Mouse (Mus musculus) inflammation-experienced regulatory T-cells, adult 6 months (primary cell): ENCODE measurements around the gene Tmem41b. TPM values are rescaled to one million over a fixed set of nuclear protein-coding genes. Genes with fewer than 3 reads are reported as not detected.
"Not testable (repeated sequence)": the region's sequence is repeated elsewhere in the genome, so short reads cannot be mapped to it uniquely, and the experiment has no call there.

Experiments
- ATAC-seq: one replicate; pipeline ENCODE4 v1.8.0; 2017
- polyA plus RNA-seq, 3 experiments: library from polyadenylated mRNA; unstranded; fragments of 100-300 nt; shearing (Covaris generic); gene quantifications; one replicate each; pipeline ENCODE4 v1.2.1; 2017

The Tmem41b gene
- polyA plus RNA-seq: 10 to 100 TPM; 32.8 to 38.3 (median 38.2) TPM

DNA sequence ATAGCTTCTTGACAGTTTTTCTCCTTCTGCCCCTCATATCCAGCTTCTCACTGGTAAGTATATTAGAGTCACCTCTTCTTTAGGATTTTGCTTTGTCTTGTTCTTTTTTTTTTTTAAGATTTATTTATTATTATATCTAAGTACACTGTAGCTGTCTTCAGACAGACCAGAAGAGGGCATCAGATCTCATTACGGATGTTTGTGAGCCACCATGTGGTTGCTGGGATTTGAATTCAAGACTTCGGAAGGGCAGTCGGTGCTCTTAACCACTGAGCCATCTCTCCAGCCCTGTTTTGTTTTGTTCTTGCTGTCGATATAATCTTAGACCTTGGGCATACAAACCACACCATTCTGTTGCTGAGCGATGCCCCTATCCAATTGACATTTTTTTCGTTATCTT is at the start of gene Tmem41b:
Tmem41b (minus strand) TSS at position 155 of the 400 bp plus-strand sequence.
- ATAC-seq: peak; percentile 4

DNA sequence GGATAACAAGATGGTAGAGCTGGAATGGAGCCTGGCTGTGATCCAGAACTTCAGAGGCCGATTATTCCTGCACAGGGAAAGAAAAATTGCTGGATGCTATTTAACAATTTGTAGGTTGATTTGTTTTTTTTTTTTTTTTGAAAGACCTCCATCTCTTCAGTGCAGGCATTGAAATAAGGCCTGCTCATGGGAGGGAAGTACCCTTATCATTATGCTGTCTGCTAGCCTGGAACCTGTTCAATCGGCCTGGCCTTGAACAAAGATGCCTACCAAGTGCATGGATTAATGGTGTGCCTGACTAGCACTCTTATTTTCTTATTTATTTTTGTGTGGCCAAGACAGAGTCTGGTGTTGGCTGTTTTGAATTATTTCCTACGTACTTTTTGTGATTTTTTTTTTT is 43.6 kb upstream of the Tmem41b start:
- ATAC-seq: no peak

DNA sequence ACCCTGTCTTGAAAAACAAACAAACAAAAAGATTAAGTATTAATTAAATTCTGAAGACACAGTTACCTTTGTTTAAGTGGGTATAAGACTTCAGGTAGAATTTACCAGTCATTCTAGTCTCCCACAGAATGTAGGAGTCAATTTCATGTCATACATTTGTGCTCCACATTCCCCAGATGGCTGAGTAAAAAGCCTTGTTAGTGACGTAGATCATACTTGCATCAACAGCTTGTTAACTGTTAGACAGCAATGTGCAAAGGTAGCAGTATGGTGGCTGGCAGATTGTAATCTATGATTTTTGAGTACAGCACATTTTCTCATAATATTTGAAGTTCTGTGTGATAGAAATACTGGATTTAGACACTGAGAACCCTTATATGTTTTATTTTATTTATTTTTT is 42.1 kb upstream of the Tmem41b start:
- no peak for ATAC-seq

DNA sequence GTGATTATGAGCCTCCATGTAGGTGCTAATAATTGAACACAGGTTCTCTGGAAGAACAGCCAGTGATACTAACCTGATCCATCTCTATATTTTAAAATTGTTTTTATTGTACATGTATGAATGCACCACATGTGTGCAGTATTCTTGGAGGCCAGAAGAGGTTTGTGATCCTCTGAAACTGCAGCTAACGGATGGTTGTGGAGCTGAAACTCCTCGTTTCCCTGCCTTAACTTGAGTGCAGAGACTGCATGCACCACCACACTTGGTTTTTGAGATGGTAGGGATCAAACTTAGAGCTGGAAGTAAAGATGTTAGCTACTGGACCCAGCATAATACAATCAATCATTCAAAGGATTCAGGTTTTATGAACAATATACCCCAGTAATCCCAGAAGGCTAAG is 39.9 kb upstream of the Tmem41b start:
- no peak for ATAC-seq

DNA sequence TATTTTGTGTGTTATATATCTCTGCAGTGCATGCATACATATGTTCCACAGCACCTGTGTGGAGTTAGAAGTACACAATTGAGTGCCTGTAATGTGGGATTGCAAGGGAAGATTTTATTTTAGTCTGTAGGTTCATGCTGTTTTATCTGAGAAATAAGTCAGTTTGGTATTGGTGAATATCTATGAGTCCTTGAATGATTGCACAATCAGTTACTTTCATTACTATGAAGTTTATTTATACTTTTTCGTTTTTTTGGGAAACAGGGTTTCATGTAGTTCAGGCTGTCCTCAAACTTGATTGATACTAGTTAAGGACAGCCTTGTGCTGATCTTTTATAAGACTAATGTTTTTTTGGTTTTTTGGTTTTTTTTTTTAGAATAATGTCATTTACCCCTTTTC is 36.8 kb upstream of the Tmem41b start:
- no peak for ATAC-seq

DNA sequence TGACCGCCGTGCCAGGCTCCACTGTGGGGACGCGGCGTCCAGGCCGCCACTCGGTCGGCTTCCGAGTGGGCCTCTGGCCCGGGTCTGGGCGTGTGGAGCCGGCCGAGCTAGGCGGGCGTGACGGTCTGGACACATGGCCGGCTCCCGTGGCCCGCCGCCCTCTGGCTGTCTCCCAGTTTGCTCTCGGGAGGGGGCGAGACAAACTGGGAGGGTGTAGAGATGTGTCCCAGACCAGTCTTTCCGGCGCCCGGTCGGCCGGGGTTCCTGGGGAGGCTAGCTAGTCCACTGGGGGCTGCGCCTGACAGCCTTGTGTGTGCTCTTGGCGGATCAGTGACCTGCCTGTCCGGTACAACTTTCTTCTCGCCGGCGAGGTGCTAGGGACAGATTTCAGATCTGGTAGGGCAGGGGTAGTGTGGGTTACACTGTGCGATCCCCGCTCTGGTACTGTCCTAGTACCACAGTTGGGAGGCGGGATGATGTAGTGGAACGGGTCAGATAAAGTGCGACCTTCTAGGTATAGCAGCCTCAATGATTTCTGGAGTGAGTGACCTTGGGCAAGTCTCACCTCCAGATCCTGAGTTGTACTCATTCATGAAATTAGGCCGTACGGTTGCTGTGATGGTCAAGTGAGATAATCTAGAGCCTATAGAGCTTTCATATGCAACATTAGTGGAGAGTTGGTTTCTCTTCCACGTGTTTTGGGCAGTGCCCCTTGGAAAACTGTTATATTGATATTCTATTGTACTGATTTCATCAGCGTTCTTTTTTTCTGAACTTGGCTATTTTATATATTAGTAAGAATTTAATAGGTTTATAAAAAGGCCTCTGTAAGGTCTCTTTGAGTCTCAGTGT is 32.1 kb upstream of the Tmem41b start:
- peak; percentile 23 for ATAC-seq

DNA sequence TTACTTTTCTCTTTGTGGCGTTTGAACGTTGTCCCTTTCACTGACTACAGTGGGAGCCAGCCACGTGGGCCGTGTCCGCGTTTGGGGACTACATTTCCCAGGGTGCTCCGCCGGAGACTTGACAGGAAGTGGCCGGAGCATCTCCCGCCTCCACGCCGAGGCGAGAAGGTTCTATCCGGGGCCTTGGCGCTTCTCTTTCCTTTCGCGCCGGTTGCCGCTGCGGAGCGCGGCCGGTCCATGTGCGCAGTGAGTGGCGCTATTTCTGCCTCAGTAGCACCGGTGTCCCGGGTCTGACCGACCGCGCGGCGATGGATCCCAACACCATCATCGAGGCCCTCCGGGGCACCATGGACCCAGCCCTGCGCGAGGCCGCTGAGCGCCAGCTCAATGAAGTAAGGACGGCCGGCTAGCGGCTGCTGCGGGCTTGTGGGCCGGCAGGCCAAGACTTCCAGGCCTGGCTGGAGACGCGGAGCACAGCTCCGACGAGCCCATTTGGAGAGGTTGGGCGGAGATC is 31.4 kb upstream of the Tmem41b start, which contains the start of gene Ipo7:
Ipo7 (plus strand) TSS at position 158 of the 514 bp plus-strand sequence.
- peak; percentile 98 for ATAC-seq

DNA sequence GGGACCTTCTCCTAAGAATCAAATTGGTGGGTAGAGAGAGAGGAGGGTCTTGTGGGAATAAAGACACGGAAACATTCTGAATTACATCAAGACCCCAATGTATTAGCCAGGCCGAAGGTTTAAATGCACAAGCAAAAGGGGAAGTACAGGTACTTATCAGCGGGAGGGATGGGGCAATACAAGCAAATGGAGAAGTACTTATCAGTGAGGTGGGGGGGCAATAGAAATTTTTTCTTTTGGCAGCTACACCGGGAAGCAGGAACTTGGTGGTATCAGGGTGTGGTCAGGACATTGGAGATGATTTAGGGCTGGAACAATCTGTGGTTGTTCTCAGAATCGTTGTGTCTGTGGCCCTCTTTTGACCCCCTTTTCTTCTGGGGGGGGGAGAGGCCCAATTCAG is 27.5 kb upstream of the Tmem41b start:
- ATAC-seq: no peak

DNA sequence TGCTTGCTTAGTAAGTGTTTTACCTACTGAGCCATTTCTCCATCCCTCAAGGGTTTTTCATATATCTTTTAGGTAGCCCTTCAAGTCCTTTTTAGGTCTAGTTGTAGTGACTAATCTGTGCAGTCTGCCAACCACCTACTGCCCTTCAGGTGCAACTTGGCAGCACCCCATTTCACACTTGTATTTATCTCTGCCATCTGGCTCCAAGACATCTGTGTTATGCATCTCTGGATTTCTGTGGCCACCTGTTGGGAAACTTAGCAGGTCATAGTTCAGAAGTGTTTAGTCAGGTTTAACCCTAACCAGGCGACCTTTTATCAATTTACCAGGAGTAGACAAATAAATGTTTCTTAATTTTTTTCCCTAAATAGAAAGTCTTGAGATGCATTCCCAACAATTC is 24.7 kb upstream of the Tmem41b start:
- no peak for ATAC-seq

DNA sequence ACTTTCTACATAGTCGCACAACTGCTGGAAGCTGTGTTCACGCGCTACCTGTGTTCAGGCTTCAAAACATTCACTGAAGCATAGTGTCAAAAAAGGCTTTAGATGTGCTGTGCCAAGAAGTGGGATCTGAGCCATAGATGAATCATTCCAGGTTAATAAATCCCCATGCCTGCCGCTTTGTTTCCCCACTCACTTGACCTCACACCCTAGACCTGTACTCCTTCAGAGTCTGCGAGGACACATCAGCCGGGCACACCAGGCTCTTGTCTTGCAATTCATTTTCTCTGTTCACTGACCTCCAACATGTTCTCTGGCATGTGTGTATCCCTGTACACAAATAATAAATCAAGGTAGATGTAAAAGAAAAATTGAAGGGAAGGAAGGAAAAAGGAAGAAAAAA is 22.4 kb upstream of the Tmem41b start:
- no peak for ATAC-seq

DNA sequence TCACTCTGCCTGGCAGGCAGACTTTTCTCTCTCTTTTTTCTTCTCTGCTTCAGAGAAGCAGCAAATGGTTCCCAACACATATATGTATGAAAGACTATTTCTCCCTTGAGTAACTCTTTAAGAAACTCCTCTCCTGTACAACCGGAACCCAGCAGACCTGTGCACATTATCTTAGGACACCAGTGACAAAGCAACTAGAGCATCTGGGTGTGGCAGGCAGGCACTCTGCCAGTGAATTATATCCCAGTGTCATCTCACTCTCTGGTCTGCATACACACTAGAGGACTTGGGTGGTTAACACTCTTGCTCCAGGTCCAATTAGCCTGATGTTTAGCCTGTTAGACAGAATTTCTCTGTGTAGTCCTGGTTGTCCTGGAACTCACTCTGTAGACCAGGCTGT is 21.8 kb upstream of the Tmem41b start:
- ATAC-seq: no peak

DNA sequence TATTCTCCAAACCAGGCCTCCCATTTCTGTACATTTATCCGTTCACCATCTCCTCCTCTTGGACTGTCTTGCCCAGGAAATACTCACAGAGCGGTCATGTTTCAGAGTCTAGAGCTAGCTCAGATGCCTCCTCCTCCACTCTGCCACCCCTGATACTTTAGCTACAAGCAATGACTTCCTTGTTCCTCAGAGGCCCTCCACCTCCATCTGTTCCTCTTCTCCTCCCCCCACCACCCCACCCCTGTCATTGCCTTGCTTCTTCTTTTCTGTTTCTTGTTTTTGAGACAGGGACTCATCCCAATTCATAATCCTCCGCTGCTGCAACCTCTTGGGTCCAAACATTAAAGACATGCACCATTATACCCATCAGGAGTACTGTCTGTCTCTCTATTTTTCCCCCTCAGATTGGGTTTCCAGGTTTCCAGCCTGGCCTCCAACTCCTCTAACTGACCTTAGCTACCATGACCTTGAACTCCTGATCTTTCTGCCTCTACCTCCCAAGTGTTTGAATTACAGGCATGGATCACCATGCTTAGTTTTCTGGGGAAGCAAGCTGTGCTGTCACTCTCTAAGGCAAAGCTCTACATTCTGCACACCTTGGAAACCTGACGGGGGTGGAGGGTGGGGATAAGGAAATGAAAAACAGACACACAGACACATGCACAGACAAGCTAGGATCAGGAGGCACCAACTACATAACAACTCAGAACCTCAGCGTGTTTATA is 19.9 kb upstream of the Tmem41b start:
- ATAC-seq: no peak

DNA sequence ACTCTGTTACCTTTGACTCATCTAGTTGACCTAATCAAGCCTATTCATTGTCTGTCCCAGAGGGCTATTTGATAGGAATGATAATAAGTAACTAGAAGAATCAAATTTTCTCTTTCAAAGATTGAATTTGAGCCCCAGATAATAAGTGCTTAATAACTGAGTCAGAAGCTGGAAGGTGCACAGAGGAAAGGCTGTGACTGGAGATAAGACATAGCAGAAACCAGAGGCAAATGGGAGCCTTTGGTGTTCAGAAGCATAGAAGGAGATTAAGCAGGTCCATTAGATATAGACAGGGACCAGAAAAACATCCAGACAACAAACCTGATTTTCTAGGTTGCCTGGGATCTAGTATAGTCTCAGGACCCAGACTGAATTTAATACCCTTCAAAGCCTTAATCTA is 19.2 kb upstream of the Tmem41b start:
- ATAC-seq: no peak

DNA sequence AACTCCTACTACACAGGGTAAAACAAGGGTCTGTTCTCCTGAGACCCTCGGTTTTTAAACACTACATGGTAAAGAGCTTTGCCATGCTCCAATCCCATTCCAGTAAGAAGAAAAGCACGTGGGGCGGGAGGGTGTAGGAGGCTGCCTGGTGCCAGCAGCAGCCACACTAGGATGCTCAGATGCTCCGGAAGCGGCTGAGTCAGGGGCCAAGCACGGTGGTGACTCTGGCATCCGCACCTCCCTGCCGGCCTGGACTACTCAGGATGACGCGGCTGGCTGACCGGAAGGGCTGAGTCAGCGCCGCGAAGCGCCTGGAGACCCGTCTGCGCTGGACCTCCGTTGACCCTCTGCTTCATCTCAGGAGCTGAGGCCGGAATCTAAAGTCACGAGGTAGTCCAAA is 16.2 kb upstream of the Tmem41b start:
- no peak for ATAC-seq

DNA sequence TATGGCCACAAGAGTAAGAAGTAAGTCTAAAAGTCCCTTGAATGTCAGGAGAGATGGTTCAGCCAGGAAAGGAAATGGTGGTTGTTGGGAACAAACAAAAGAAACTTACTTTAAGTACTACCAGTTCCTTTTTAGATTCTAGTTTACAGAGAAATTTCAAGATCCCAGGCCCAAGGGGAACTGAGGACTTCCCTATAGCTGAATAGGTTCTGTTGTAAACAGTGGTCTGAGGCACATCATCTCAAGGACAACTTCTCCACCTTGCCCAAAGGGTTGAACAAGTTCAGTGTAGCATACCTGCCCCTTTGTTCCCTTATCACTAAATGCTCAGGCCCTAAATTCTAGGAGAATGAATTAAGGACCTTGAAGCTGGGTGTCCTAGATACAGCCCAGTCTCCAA is 15.4 kb upstream of the Tmem41b start:
- ATAC-seq: no peak

DNA sequence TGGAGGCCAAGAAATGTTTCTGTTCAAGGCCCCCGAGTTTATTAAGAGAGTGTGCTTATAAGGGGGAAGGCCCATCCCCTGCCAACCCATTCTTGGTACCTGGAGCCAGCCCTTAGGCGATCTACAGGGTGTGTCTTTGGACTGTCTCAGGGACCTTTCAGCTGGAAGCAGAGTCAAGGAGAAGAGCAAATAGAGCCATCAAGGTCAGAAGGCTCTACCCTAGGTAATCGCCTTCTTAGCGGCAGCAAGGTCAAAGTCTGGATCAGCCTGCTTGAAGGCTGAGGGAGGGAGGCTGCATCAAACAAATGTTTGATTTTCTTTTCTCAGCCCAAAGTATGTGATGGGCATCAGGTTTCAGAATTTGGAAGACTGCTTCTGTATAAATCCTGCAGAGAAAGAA is 11.7 kb upstream of the Tmem41b start:
- no peak for ATAC-seq

DNA sequence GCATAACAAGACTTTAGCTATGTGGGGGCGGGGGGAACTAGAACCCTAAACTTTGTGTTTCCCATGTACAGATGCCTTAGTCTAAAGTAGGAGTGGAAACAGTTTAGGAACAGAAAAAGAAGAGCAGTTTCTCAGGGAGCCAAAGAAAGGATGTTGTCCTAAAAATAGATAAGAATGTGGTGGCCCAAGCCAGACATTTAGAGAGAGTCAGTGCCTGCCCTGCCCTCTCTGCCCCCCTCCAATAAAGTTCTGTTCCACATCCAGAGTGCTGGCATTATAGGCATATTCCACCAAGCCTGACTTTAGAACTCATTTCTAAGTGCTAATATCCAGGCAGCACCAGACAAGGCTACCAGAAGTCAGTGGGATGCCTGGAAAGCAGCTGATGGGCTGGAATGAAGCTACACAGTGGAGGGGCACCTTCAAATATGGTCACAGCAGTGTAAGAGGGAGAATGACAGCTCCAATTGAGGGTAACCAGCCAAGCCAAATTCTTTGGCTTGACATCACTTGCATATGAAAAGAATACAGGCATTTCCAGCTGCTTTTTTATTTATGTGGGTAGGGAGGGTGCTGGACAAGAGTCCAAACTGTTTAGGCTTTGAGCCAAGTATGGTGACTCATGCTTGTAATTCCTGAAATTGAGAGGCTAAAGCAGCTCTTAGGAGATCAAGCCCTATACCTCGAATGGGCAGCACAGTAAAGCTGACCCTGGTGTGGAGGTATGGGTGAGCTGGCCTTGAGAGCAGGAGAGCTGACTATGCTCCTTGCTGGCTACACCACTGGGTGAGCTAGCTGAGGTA is 6.6 kb upstream of the Tmem41b start:
- no peak for ATAC-seq

DNA sequence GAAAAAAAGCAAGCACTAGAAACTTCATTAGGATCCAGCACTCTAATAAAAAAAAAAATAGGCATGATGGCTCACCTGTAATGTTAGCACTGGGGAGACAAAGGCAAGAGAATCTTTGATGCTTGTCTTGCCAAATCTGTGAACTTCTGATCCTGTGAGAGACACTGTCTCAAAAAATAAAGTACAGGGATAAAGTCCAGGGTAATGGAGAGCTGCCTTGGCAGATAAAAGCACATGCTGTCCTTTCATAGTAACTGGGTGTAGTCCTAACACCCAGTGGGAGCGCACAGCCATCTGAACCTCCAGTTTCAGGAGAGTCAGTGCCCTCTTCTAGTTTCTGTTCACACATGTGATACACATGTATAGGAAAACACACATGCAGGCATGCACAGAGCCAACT is 4.6 kb upstream of the Tmem41b start:
- no peak for ATAC-seq

DNA sequence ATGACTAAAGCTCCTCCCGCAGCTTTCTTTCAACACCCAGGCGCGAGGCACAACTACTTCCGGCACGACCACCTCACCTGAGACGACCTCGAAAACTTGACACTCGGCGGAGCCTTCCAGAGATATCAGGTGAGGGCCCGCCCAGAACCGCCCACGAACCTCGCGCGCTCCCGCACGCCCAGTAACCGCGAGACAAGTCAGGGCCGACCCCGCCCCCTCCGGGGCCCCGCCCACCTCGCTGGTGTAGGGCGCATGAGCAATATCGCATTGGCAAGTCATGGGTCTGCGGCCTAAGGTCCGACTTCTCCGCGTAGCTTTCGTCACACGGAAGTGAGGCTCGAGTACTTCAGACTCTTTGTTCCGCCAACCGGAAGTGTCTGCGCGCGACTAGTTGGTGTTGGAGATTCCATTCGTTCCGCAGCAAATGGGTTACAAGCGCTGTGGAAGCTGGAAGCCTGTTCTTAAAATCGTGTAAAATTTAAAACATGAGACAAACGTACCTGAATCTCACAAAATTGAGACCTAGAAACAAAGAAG is 528 bp downstream of the Tmem41b start:
- peak; percentile 97 for ATAC-seq

DNA sequence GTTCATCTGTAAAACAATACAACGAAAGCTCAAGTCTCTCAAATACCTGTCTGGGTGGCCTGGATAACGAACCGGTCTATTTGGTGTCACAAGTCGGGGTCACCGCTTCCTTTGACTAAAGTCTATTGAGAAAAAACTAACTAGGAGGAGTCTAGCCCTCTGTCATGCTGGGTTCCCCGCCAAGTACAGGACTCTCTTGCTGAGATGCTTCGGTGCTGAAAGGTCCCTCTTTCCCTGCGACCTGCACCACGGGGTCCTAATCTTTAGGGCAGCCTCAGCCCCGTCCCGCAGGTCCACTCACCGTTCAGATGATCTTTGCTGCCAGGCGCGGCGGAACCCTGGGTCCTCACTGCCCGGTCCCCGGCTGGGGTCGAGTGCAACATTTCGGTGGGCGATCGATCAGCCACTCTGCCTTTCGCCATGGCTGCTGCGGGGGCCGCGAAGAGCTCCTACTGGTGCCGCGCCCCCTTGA is 1.0 kb downstream of the Tmem41b start:
- ATAC-seq: peak; percentile 9

DNA sequence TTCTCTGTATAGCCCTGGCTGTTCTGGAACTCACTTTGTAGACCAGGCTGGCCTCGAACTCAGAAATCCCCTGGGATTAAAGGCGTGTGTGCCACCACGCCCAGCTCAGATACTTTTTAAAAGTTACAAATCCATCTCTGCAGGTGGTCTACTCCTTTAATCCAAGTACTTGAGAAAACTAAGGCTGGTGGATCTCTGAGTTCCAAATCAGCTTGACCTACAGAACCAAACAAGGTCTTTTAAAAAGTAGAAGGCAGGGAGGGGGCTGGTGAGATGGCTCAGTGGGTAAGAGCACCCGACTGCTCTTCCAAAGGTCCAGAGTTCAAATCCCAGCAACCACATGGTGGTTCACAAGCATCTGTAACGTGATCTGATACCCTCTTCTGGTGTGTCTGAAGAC is 2.1 kb downstream of the Tmem41b start:
- ATAC-seq: not testable (repeated sequence)

DNA sequence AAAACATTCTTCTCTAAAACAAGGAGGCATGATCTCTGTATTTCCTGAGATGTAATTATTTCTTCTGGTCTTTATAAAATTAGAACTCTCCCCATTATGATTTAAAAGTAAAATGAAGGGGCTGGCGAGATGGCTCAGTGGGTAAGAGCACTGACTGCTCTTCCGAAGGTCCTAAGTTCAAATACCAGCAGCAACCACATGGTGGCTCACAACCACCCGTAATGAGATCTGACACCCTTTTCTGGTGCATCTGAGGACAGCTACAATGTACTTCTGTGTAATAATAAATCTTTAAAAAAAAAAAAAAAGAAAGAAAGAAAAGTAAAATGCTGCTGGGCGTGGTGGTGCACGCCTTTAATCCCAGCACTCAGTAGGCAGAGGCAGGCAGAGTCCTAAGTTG is 9.6 kb downstream of the Tmem41b start:
- not testable (repeated sequence) for ATAC-seq
